Mouse (Mus musculus): Measurements from ENCODE around the gene Kbtbd2. TPM values are rescaled to one million over a fixed set of nuclear protein-coding genes. Genes with fewer than 3 reads are reported as not detected.
A peak's percentile ranks its signal among the peaks of the same experiment; 100 is the strongest.

Kbtbd2 gene
- polyA plus RNA-seq, 1 experiment = 0.78 TPM

GRCm38 (mm10) chr6:56796232-56796631 is 1.4 kb downstream of the Kbtbd2 start:
- Histone ChIP-seq H3K4me3 (replicated peaks) (peak overlapping the region; percentile 95), H3K9me3 (no peaks in the 10 kb centered on the region), H3K27me3 (replicated peaks) (no peaks in the 10 kb centered on the region), H3K36me3 (replicated peaks; ENCODE audit: low read length) (peaks cover 22% of the 10 kb centered on the region), H3K4me1 (peaks cover 52% of the 10 kb centered on the region)
- TF ChIP-seq FLI1 (IDR thresholded peaks at IDR 0.05; ENCODE audit: low read length) (no peak), GATA1 (IDR thresholded peaks at IDR 0.05; ENCODE audit: borderline replicate concordance, low read length) (no peak)

GRCm38 (mm10) chr6:56794834-56795233 is 2.8 kb downstream of the Kbtbd2 start:
- peaks cover 62% of the 10 kb centered on the region for H3K4me1 ChIP-seq

GRCm38 (mm10) chr6:56789336-56789735 is 8.3 kb downstream of the Kbtbd2 start:
- H3K36me3 ChIP-seq (replicated peaks; ENCODE audit: low read length) = peaks cover 75% of the 10 kb centered on the region
- peaks cover 88% of the 10 kb centered on the region for H3K4me1 ChIP-seq
- no peaks in the 10 kb centered on the region for H3K9me3 ChIP-seq
- H3K4me3 ChIP-seq (replicated peaks) = no peak overlapping the region
- no peaks in the 10 kb centered on the region for H3K27me3 ChIP-seq (replicated peaks)
- TF ChIP-seq FLI1 (IDR thresholded peaks at IDR 0.05; ENCODE audit: low read length) = no peak
- no peak for TF ChIP-seq GATA1 (IDR thresholded peaks at IDR 0.05; ENCODE audit: borderline replicate concordance, low read length)

More at GRCm38 (mm10) chr6:56794834-56795233, 2.8 kb downstream of the Kbtbd2 start:
- Histone ChIP-seq H3K36me3 (replicated peaks; ENCODE audit: low read length) (peaks cover 29% of the 10 kb centered on the region), H3K4me3 (replicated peaks) (peak overlapping the region; percentile 95), H3K9me3 (no peaks in the 10 kb centered on the region), H3K27me3 (replicated peaks) (no peaks in the 10 kb centered on the region)
- no peak for TF ChIP-seq FLI1 (IDR thresholded peaks at IDR 0.05; ENCODE audit: low read length)
- TF ChIP-seq GATA1 (IDR thresholded peaks at IDR 0.05; ENCODE audit: borderline replicate concordance, low read length) = no peak

GRCm38 (mm10) chr6:56787668-56788067 is 9.9 kb downstream of the Kbtbd2 start:
- Histone ChIP-seq H3K27me3 (replicated peaks) (no peaks in the 10 kb centered on the region), H3K4me1 (peaks cover 87% of the 10 kb centered on the region), H3K9me3 (no peaks in the 10 kb centered on the region), H3K36me3 (replicated peaks; ENCODE audit: low read length) (peaks cover 82% of the 10 kb centered on the region), H3K4me3 (replicated peaks) (peak overlapping the region; percentile 14)
- TF ChIP-seq GATA1 (IDR thresholded peaks at IDR 0.05; ENCODE audit: borderline replicate concordance, low read length) (no peak), FLI1 (IDR thresholded peaks at IDR 0.05; ENCODE audit: low read length) (no peak)

GRCm38 (mm10) chr6:56785068-56785467 is 12.5 kb downstream of the Kbtbd2 start:
- TF ChIP-seq GATA1 (IDR thresholded peaks at IDR 0.05; ENCODE audit: borderline replicate concordance, low read length) = no peak
- no peak for TF ChIP-seq FLI1 (IDR thresholded peaks at IDR 0.05; ENCODE audit: low read length)
- no peaks in the 10 kb centered on the region for H3K9me3 ChIP-seq
- peaks cover 74% of the 10 kb centered on the region for H3K4me1 ChIP-seq
- H3K36me3 ChIP-seq (replicated peaks; ENCODE audit: low read length) = peaks cover 85% of the 10 kb centered on the region
- H3K27me3 ChIP-seq (replicated peaks) = no peaks in the 10 kb centered on the region
- H3K4me3 ChIP-seq (replicated peaks) = peak overlapping the region; percentile 60

- Histone ChIP-seq H3K9me3 (no peaks in the 10 kb centered on the region), H3K4me3 (replicated peaks) (no peak overlapping the region), H3K36me3 (replicated peaks; ENCODE audit: low read length) (peaks cover 91% of the 10 kb centered on the region), H3K27me3 (replicated peaks) (no peaks in the 10 kb centered on the region), H3K4me1 (peaks cover 61% of the 10 kb centered on the region)
- no peak for TF ChIP-seq FLI1 (IDR thresholded peaks at IDR 0.05; ENCODE audit: low read length)
- no peak for TF ChIP-seq GATA1 (IDR thresholded peaks at IDR 0.05; ENCODE audit: borderline replicate concordance, low read length)
These were observed 13.9 kb downstream of the Kbtbd2 start for GRCm38 (mm10) chr6:56783561-56784272.

GRCm38 (mm10) chr6:56779636-56780035 is 18.0 kb downstream of the Kbtbd2 start:
- H3K9me3 ChIP-seq = no peaks in the 10 kb centered on the region
- no peak overlapping the region for H3K4me3 ChIP-seq (replicated peaks)
- H3K36me3 ChIP-seq (replicated peaks; ENCODE audit: low read length) = peaks cover 92% of the 10 kb centered on the region
- peaks cover 22% of the 10 kb centered on the region for H3K4me1 ChIP-seq
- no peaks in the 10 kb centered on the region for H3K27me3 ChIP-seq (replicated peaks)
- no peak for TF ChIP-seq GATA1 (IDR thresholded peaks at IDR 0.05; ENCODE audit: borderline replicate concordance, low read length)
- TF ChIP-seq FLI1 (IDR thresholded peaks at IDR 0.05; ENCODE audit: low read length) = no peak

GRCm38 (mm10) chr6:56775816-56776215 is 21.8 kb downstream of the Kbtbd2 start:
- Histone ChIP-seq H3K36me3 (replicated peaks; ENCODE audit: low read length) (peaks cover 71% of the 10 kb centered on the region), H3K9me3 (peaks cover 5% of the 10 kb centered on the region), H3K4me3 (replicated peaks) (no peak overlapping the region), H3K4me1 (peaks cover 3% of the 10 kb centered on the region; the same call in 1 of the 2 replicates), H3K27me3 (replicated peaks) (no peaks in the 10 kb centered on the region)
- TF ChIP-seq GATA1 (IDR thresholded peaks at IDR 0.05; ENCODE audit: borderline replicate concordance, low read length) (no peak), FLI1 (IDR thresholded peaks at IDR 0.05; ENCODE audit: low read length) (no peak)

- TF ChIP-seq GATA1 (IDR thresholded peaks at IDR 0.05; ENCODE audit: borderline replicate concordance, low read length) = no peak
- TF ChIP-seq FLI1 (IDR thresholded peaks at IDR 0.05; ENCODE audit: low read length) = no peak
- no peaks in the 10 kb centered on the region for H3K27me3 ChIP-seq (replicated peaks)
- H3K36me3 ChIP-seq (replicated peaks; ENCODE audit: low read length) = peaks cover 34% of the 10 kb centered on the region
- no peaks in the 10 kb centered on the region for H3K9me3 ChIP-seq
- no peak overlapping the region for H3K4me3 ChIP-seq (replicated peaks)
- peaks cover 5% of the 10 kb centered on the region for H3K4me1 ChIP-seq
These were observed 31.9 kb downstream of the Kbtbd2 start for GRCm38 (mm10) chr6:56765696-56766095.

GRCm38 (mm10) chr6:56765265-56765664 is 32.3 kb downstream of the Kbtbd2 start:
- Histone ChIP-seq H3K36me3 (replicated peaks; ENCODE audit: low read length) (peaks cover 36% of the 10 kb centered on the region), H3K4me1 (peaks cover 8% of the 10 kb centered on the region), H3K27me3 (replicated peaks) (no peaks in the 10 kb centered on the region), H3K9me3 (no peaks in the 10 kb centered on the region), H3K4me3 (replicated peaks) (no peak overlapping the region)
- TF ChIP-seq FLI1 (IDR thresholded peaks at IDR 0.05; ENCODE audit: low read length) = no peak
- TF ChIP-seq GATA1 (IDR thresholded peaks at IDR 0.05; ENCODE audit: borderline replicate concordance, low read length) = no peak
